Mouse (Mus musculus) heart, embryonic 12.5 days (tissue): ENCODE results near the gene Mogs. TPM values are rescaled to one million over a fixed set of nuclear protein-coding genes. Genes with fewer than 3 reads are reported as not detected.

Source experiments
- ATAC-seq: fragments of 200-750 bp; cut with Nextera tagmentation; 2 replicates; pipeline ENCODE4 v1.8.0; 2017; ENCODE audit warnings: moderate TSS enrichment, moderate library complexity; ENCODE audit not compliant: insufficient number of reproducible peaks, low FRiP score
- H3K27ac ChIP-seq: fragments of 300-500 bp; sonication (generic); 2 replicates; pipeline ENCODE4 v1.5.1; 2016; ENCODE audit warnings: mild to moderate bottlenecking, moderate library complexity; ENCODE audit not compliant: poor library complexity, severe bottlenecking
- H3K27me3 ChIP-seq: fragments of 300-500 bp; sonication (generic); replicated peaks from 2 replicates; pipeline ENCODE4 v1.6.1; 2016; ENCODE audit warnings: mild to moderate bottlenecking, moderate library complexity
- H3K36me3 ChIP-seq: fragments of 300-500 bp; sonication (generic); 2 replicates; pipeline ENCODE4 v1.6.1; 2016; ENCODE audit warnings: mild to moderate bottlenecking, moderate library complexity
- H3K4me1 ChIP-seq: fragments of 300-500 bp; sonication (generic); replicated peaks from 2 replicates; pipeline ENCODE4 v1.6.1; 2016; ENCODE audit warnings: mild to moderate bottlenecking
- H3K4me2 ChIP-seq: fragments of 300-500 bp; sonication (generic); 2 replicates; pipeline ENCODE4 v1.6.1; 2016; ENCODE audit warnings: mild to moderate bottlenecking, moderate library complexity
- H3K4me3 ChIP-seq: fragments of 300-500 bp; sonication (generic); 2 replicates; pipeline ENCODE4 v1.5.1; 2016; ENCODE audit warnings: mild to moderate bottlenecking
- H3K9ac ChIP-seq: fragments of 300-500 bp; sonication (generic); 2 replicates; pipeline ENCODE4 v1.6.1; 2016; ENCODE audit warnings: mild to moderate bottlenecking, moderate library complexity
- H3K9me3 ChIP-seq: fragments of 300-500 bp; sonication (generic); replicated peaks from 2 replicates; pipeline ENCODE4 v1.6.1; 2016; ENCODE audit warnings: mild to moderate bottlenecking, moderate library complexity
- WGBS: fragments of 180-500 bp; shearing (Covaris S2); methylation state at CpG from one replicate; pipeline ENCODE4 v1.1.7; 2016; 5-methylcytosine and 5-hydroxymethylcytosine counted together
- polyA plus RNA-seq: library from polyadenylated mRNA; unstranded; fragments of >200 nt; fragmentation: Nextera tagmentation; extraction: Ambion mirVana; gene quantifications from 2 replicates; pipeline ENCODE4 v1.2.1, GENCODE M21; 2016

The Mogs gene
- polyA plus RNA-seq, 1 experiment from 2014 or later: 30.8 TPM

DNA sequence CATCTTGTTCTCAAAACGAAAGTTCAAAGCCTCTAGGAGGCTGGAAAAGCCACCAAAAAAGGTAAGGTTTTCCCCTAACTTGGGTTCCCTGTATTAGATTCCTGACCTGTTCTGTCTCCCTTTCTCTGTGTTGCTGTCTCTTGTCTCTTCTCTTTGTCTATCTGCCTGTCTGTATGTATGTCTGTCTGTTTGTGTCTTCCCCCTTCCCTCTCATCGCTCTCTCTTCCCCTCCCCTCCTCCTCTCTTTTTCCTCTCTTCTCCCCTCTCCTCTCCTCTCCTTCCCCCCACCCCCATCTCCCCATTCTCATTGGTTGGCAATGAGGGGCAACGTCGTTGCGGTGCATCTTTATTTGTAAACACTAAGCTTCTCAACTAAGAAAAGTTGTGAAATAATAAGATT is 10.0 kb downstream of the Mogs start, which contains the start of gene Ino80b:
Gene Ino80b (minus strand): TSS at position 101 of the 400 bp plus-strand sequence.
- H3K9me3 ChIP-seq: no peaks in the 10 kb centered on the region
- H3K4me3 ChIP-seq: peak within 1 kb of the TSS; percentile 92
- H3K27ac ChIP-seq: peak within 1 kb of the TSS; percentile 50; the same call in 1 of the 2 replicates
- H3K4me1 ChIP-seq: peaks cover 28% of the 10 kb centered on the region
- peak within 1 kb of the TSS; percentile 81 for H3K9ac ChIP-seq
- no peaks in the 10 kb centered on the region for H3K27me3 ChIP-seq
- no peak for ATAC-seq
- 28% methylated on average over 5 of the region's 5 CpGs for WGBS
- peak within 1 kb of the TSS; percentile 81 for H3K4me2 ChIP-seq
- no peaks in the 10 kb centered on the region for H3K36me3 ChIP-seq

- Histone ChIP-seq H3K4me2 (no peak overlapping the region), H3K27me3 (no peaks in the 10 kb centered on the region), H3K36me3 (no peaks in the 10 kb centered on the region), H3K27ac (no peak overlapping the region), H3K4me1 (peaks cover 19% of the 10 kb centered on the region), H3K4me3 (no peak overlapping the region), H3K9ac (no peak overlapping the region), H3K9me3 (no peaks in the 10 kb centered on the region)
- ATAC-seq: no peak
- WGBS: 92% methylated on average over 5 of the region's 5 CpGs
These were observed 12.1 kb downstream of the Mogs start for GRCm38 (mm10) chr6:83127419-83127818.

DNA sequence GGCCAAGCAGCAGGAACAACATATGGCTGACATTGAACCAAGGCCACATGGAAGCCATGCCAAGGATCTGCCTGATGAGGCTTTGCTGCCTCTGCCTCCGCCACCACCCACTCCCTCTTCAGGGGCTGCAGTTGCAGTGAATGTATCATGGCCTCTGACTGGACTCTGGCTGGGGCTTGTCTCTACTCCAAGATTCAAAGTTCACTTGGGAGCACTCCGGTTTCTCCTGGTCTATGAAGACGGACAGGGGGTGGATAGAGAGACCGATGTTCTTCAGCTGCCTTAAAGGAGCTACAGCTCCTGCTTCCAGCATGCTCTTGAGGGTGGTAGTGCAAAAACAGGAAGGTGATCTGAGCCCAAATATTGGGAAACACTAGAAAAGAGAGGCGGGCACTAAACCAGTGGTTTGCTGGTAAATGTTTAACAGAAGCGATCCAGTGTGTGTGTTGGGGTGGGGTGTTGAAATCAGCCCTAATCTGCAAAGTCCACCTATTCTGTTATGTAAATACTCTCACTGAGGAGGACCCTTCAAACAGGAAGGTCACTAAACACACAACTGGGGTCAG is 16.3 kb downstream of the Mogs start:
- no peak overlapping the region; the same call in 1 of the 2 replicates for H3K9ac ChIP-seq
- H3K27me3 ChIP-seq: peaks cover 11% of the 10 kb centered on the region; the same call in 1 of the 2 replicates
- no peak overlapping the region for H3K27ac ChIP-seq
- ATAC-seq: no peak
- WGBS: 73% methylated on average over 6 of the region's 6 CpGs
- peaks cover 16% of the 10 kb centered on the region for H3K4me1 ChIP-seq
- H3K4me2 ChIP-seq: no peak overlapping the region
- H3K9me3 ChIP-seq: no peaks in the 10 kb centered on the region
- no peaks in the 10 kb centered on the region for H3K36me3 ChIP-seq
- H3K4me3 ChIP-seq: no peak overlapping the region

DNA sequence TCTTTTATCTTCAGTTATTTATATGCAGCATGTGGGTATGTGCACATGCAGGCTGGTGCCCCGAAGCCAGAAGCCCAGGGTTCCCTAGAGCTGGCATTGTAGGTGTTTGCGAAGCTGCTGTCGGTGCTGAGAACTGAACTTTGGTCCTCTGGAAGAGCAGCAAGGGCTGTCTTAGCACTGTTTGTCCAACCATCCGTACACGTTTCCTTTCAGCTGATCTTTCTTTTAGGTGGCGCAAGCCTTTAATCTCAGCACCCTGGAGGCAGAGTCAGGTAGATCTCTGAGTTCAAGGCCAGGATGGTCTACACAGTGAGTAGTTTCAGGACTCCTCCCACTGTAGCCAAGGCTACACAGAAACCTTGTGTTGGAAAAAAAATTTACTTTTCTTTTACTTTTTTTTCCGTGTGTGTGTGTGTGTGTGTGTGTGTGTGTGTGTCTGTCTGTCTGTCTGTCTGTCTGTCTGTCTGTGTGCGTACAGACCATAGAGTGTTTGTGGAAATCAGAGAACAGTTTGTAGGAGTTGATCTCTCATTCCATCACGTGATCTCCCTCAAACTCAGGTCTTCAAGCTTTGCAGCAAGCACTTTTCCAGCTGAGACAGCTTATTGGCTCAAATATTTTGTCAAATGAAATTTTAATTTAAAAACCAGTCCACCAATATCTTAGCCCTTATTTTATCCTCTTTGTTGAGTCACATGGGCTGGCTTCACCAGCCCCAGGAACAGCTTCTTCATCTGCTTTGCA is 17.1 kb downstream of the Mogs start:
- H3K27ac ChIP-seq: no peak overlapping the region
- 78% methylated on average over 9 of the region's 9 CpGs for WGBS
- H3K4me2 ChIP-seq: no peak overlapping the region
- no peaks in the 10 kb centered on the region for H3K9me3 ChIP-seq
- H3K4me1 ChIP-seq: peaks cover 18% of the 10 kb centered on the region
- H3K9ac ChIP-seq: no peak overlapping the region
- no peak for ATAC-seq
- no peak overlapping the region for H3K4me3 ChIP-seq
- H3K27me3 ChIP-seq: peaks cover 11% of the 10 kb centered on the region; the same call in 1 of the 2 replicates
- no peaks in the 10 kb centered on the region for H3K36me3 ChIP-seq

- H3K27ac ChIP-seq: no peak overlapping the region
- H3K9me3 ChIP-seq: no peaks in the 10 kb centered on the region
- ATAC-seq: no peak
- H3K4me2 ChIP-seq: no peak overlapping the region
- H3K4me1 ChIP-seq: peaks cover 32% of the 10 kb centered on the region
- H3K4me3 ChIP-seq: no peak overlapping the region
- WGBS: 70% methylated on average over 3 of the region's 3 CpGs
- peaks cover 11% of the 10 kb centered on the region; the same call in 1 of the 2 replicates for H3K27me3 ChIP-seq
- H3K9ac ChIP-seq: no peak overlapping the region
- no peaks in the 10 kb centered on the region; the same call in 1 of the 2 replicates for H3K36me3 ChIP-seq
These were observed 18.9 kb downstream of the Mogs start for GRCm38 (mm10) chr6:83134226-83134625.

DNA sequence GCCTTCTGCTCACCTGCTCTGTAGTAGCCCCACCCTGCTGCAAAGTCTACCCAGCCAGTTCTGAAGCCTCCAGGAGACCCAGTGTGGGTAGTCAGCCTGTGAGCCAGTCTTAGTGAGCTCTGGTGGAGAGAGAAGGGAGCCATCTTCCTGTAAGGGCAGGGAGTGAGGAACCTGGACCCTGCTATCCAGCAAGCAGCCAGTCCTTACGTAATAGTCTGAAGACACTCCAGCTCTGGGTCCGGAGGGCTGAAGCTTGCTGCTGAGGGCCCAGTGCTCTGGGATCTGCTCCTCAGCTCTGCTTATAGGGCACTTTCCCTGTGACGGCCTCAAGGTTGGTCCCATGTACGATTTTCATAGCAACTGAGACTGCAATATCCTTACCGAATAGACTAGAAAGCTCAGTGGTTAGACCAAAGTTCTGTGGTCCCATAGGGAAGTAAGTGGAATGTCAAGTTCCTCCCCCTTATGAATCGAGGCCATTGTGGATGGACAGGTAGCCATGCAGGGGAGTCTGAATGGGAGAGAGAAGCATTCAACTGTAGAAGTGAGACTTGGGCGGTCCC is 19.7 kb downstream of the Mogs start, which contains the start of gene Rtkn:
Gene Rtkn (plus strand): TSS at position 513 of the 563 bp plus-strand sequence.
- Histone ChIP-seq H3K27me3 (peaks cover 11% of the 10 kb centered on the region; the same call in 1 of the 2 replicates), H3K9me3 (no peaks in the 10 kb centered on the region), H3K36me3 (no peaks in the 10 kb centered on the region; the same call in 1 of the 2 replicates), H3K4me1 (peaks cover 34% of the 10 kb centered on the region), H3K27ac (peak within 1 kb of the TSS; percentile 100), H3K4me3 (peak within 1 kb of the TSS; percentile 68), H3K4me2 (peak within 1 kb of the TSS; percentile 85), H3K9ac (peak within 1 kb of the TSS; percentile 92)
- WGBS: 66% methylated on average over 7 of the region's 7 CpGs
- ATAC-seq: no peak

GRCm38 (mm10) chr6:83135571-83136161 is 20.4 kb downstream of the Mogs start:
- no peaks in the 10 kb centered on the region for H3K9me3 ChIP-seq
- H3K4me2 ChIP-seq: peak overlapping the region; percentile 85
- H3K4me1 ChIP-seq: peaks cover 34% of the 10 kb centered on the region
- WGBS: 7% methylated on average over 37 of the region's 37 CpGs
- no peak for ATAC-seq
- H3K27me3 ChIP-seq: peaks cover 11% of the 10 kb centered on the region; the same call in 1 of the 2 replicates
- peak overlapping the region; percentile 92 for H3K9ac ChIP-seq
- H3K36me3 ChIP-seq: no peaks in the 10 kb centered on the region; the same call in 1 of the 2 replicates
- no peak overlapping the region for H3K27ac ChIP-seq
- peak overlapping the region; percentile 68 for H3K4me3 ChIP-seq

- H3K27ac ChIP-seq: peak overlapping the region; percentile 100
- H3K27me3 ChIP-seq: peaks cover 11% of the 10 kb centered on the region; the same call in 1 of the 2 replicates
- peak overlapping the region; percentile 85 for H3K4me2 ChIP-seq
- 21% methylated on average over 5 of the region's 5 CpGs for WGBS
- peaks cover 37% of the 10 kb centered on the region for H3K4me1 ChIP-seq
- H3K36me3 ChIP-seq: no peaks in the 10 kb centered on the region; the same call in 1 of the 2 replicates
- H3K4me3 ChIP-seq: peak overlapping the region; percentile 68
- H3K9me3 ChIP-seq: no peaks in the 10 kb centered on the region
- peak overlapping the region; percentile 92 for H3K9ac ChIP-seq
- no peak for ATAC-seq
These were observed 21.1 kb downstream of the Mogs start for GRCm38 (mm10) chr6:83136291-83136880.

DNA sequence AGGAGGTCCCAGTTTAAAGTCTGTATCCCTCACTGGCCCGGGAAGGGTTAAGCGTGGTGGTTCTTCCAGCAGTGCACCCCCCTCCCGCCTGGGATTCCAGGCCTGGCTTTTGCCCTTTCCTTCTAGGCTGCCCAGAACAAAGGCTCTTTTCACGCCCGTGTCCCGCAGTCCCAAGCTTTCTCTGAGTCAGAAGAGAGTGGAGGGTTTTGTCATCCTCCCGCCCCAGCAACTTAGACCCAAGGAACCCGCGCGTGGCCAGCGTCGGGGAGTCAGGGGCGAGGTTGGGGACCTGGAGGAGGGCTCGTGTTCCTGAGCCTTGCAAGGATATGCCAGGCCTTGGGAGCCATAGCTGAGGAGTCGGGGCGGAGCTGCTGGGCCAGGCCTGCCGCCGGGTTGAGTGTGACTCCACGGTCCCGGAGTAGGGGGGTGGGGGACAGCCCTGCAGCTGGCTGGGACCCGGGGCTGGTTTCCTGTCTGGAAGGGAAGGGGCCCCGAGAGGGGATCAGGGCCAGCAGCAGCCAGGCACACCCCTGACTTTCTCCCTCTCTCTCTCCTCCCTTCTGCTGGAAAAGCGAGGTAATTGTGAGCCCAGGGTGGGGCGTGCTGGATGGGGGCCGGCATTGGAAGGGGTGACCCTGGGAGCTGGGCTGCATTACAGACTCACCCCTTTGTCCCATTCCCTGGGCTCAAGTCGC is 21.7 kb downstream of the Mogs start:
- peak overlapping the region; percentile 68 for H3K4me3 ChIP-seq
- peak overlapping the region; percentile 92 for H3K9ac ChIP-seq
- no peaks in the 10 kb centered on the region; the same call in 1 of the 2 replicates for H3K36me3 ChIP-seq
- H3K4me1 ChIP-seq: peaks cover 43% of the 10 kb centered on the region
- peak; percentile 83 for ATAC-seq
- peaks cover 11% of the 10 kb centered on the region; the same call in 1 of the 2 replicates for H3K27me3 ChIP-seq
- H3K9me3 ChIP-seq: no peaks in the 10 kb centered on the region
- peak overlapping the region; percentile 85 for H3K4me2 ChIP-seq
- 1% methylated on average over 25 of the region's 26 CpGs for WGBS
- peak overlapping the region; percentile 100 for H3K27ac ChIP-seq

DNA sequence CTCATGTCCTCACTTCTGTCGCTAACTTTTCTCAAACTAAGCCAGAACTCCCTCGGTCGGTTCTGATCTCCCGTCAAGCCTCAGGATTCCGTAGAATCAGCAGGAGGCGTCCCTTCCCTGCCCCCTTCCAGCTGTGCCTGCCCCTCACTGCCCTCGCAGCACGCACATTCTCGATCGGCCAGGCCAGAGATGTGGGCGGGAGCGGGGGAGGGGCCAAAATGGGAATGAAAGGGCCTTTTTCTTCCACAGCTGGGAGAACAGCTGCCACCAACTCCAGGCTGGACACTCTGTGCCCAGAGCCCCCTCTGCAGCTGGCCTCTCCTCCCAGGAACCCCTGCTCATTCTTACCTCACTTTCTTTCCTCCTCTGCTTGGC is 22.3 kb downstream of the Mogs start:
- Histone ChIP-seq H3K4me1 (peaks cover 48% of the 10 kb centered on the region), H3K9ac (peak overlapping the region; percentile 92), H3K9me3 (no peaks in the 10 kb centered on the region), H3K27me3 (peaks cover 11% of the 10 kb centered on the region; the same call in 1 of the 2 replicates), H3K27ac (peak overlapping the region; percentile 100), H3K4me2 (peak overlapping the region; percentile 85), H3K36me3 (no peaks in the 10 kb centered on the region; the same call in 1 of the 2 replicates), H3K4me3 (peak overlapping the region; percentile 68)
- ATAC-seq: peak; percentile 85
- 1% methylated on average over 12 of the region's 12 CpGs for WGBS
